Mouse (Mus musculus) thymus, postnatal 4 days (tissue): Measurements from ENCODE around the gene Amy2a3.
"Not testable (repeated sequence)": the region's sequence is repeated elsewhere in the genome, so short reads cannot be mapped to it uniquely, and the experiment has no call there.

Source experiments
- DNase-seq: peaks from one replicate; pipeline ENCODE4 v3.0.0; 2021

The Amy2a3 gene

DNA sequence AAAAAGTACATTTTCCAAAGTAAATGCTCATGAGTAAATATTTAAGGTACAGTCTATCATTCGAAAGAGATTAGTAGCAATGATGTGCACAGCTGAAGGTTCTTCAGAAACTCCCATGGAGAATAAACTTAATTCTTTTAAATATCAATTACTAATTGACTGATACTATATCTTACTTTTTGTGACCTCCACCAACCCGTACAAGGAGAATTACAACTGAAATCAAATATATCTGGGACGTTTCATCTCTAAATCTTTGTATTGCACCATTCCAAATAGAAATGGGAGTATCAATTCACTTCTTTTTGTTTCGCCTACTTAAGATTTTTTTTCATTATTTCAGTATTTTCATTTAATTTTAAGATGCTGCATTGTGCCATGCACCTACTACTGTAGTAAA lies at the start of gene Amy2a3:
Gene Amy2a3, minus strand, starts transcription at position 101 of the 400 bp plus-strand sequence.
- not testable (repeated sequence) for DNase-seq

DNA sequence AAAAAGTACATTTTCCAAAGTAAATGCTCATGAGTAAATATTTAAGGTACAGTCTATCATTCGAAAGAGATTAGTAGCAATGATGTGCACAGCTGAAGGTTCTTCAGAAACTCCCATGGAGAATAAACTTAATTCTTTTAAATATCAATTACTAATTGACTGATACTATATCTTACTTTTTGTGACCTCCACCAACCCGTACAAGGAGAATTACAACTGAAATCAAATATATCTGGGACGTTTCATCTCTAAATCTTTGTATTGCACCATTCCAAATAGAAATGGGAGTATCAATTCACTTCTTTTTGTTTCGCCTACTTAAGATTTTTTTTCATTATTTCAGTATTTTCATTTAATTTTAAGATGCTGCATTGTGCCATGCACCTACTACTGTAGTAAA lies 32.7 kb upstream of the Amy2a3 start, which contains the start of gene Amy2a2:
Gene Amy2a2, minus strand, starts transcription at position 101 of the 400 bp plus-strand sequence.
- DNase-seq, result not testable (repeated sequence)

DNA sequence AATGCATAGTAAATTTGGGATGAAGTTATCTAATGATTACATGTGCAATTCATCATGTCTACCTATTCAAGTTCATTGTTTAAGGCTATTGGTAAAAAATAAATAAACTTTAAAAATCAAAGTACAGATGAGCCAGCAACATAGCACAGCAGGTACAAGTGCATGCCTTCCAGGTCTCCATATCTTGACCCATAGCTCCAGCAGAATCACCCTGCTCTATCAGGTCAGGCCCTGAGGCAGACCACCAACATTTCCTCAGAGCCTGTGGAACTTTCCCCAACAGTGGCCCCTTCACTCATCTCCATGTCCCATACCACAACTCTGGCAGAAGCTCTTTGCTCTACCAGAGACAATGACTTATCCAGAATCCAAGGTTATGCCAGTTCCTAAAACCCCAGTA lies 21.6 kb upstream of the Amy2a3 start:
- not testable (repeated sequence) for DNase-seq

DNA sequence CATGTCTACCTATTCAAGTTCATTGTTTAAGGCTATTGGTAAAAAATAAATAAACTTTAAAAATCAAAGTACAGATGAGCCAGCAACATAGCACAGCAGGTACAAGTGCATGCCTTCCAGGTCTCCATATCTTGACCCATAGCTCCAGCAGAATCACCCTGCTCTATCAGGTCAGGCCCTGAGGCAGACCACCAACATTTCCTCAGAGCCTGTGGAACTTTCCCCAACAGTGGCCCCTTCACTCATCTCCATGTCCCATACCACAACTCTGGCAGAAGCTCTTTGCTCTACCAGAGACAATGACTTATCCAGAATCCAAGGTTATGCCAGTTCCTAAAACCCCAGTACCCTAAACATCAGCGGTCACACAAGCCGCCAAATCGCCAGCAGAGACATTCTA lies 10.9 kb downstream of the Amy2a3 start:
- DNase-seq, result not testable (repeated sequence)

DNA sequence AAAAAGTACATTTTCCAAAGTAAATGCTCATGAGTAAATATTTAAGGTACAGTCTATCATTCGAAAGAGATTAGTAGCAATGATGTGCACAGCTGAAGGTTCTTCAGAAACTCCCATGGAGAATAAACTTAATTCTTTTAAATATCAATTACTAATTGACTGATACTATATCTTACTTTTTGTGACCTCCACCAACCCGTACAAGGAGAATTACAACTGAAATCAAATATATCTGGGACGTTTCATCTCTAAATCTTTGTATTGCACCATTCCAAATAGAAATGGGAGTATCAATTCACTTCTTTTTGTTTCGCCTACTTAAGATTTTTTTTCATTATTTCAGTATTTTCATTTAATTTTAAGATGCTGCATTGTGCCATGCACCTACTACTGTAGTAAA lies 32.5 kb downstream of the Amy2a3 start, which contains the start of gene Amy2a4:
Gene Amy2a4, minus strand, starts transcription at position 101 of the 400 bp plus-strand sequence.
- not testable (repeated sequence) for DNase-seq

DNA sequence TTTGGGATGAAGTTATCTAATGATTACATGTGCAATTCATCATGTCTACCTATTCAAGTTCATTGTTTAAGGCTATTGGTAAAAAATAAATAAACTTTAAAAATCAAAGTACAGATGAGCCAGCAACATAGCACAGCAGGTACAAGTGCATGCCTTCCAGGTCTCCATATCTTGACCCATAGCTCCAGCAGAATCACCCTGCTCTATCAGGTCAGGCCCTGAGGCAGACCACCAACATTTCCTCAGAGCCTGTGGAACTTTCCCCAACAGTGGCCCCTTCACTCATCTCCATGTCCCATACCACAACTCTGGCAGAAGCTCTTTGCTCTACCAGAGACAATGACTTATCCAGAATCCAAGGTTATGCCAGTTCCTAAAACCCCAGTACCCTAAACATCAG lies 43.6 kb downstream of the Amy2a3 start:
- DNase-seq, result not testable (repeated sequence)

DNA sequence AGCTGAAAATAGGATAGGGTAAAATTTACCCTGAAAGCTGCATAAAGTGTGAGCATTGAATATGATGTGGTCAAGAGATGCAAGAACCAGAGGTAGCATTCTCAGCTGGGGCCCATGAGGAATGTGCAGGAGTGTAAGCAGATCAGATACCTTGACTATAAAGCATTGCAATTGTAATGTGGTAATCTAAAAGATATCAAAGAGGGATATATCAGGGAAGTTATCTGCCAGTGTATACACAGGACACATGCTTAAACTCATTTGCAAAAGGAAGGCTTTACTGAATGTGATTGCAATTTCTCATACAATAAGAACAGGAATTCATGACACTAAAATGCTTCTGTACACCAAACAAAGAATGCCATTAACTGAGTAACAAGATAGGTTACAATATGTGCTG lies 44.3 kb downstream of the Amy2a3 start:
- not testable (repeated sequence) for DNase-seq
